In the genomic region with DNA sequence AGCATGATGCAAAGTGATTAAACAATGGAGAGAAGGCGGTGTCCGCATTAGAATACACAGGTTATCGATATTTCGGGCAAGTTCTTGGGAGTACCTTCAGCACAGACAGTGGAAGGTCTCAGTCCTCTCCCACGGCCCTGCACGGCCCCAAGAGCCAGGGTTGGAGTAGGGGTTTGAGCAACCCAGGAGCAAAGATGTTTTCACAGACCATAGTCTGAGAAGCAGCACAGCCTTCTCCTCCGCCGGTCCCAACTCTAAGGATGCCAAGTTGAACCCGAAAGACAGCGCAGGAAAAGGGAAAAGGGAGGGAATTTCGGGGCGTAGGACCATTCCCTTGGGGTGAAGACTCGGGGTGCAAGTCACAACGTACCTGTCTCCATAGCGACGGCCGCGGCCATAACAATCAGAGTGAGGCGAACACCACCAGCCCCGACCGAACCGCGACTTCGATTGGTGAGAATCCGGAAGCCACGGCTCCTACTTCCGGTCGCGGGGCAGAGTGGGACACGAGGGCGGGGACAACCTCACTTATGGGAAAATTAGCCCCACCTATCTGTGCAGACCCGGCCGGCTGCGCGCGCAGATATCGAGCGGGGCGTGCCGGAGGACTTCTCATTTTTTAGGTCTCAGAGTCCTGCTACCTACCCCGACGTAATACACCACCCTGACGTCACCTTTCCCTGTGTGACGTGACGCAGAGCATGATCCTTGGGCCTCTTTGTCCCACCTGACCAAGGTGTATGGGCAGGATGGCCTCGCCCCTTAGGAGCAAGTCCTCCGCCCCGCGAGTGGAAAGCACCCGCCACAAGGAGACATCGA, we compare ENCODE assay signal across 8 mouse cellular contexts. TPM values are rescaled to one million over a fixed set of nuclear protein-coding genes. Genes with fewer than 3 reads are reported as not detected.
DNase-seq lines count a peak whose midpoint lies in the region; TF ChIP-seq lines count a peak whose summit lies in the region.

No protein-coding gene starts in this region.

- no peaks in the 10 kb centered on the region for H3K27me3 ChIP-seq in megakaryocyte, embryonic 14.5 days (replicated peaks)

- peak overlapping the region; percentile 83 for H3K4me3 ChIP-seq in gastrocnemius, adult 2 months
- H3K4me3 ChIP-seq in megakaryocyte, embryonic 14.5 days (replicated peaks), result peak overlapping the region; percentile 97

- H3K36me3 ChIP-seq in megakaryocyte, embryonic 14.5 days (replicated peaks; ENCODE audit: low read length), result peaks cover 32% of the 10 kb centered on the region

- intact Hi-C loops in gastrocnemius, adult 2 months (cut with DNase I), result no loop called here

- DNase-seq in WW6 (ENCODE audit: low read depth, low spot score), result peak; percentile 97
- peak; percentile 82 to 94 for DNase-seq in cerebellum, postnatal 4 days (ENCODE audit: low spot score in 2 of 2)
- peak; percentile 95 for DNase-seq in gastrocnemius, adult 2 months
- DNase-seq in hindlimb bud, embryonic 11.5 days (ENCODE audit: extremely low spot score, low read depth, low spot score), result peak; percentile 92
- DNase-seq in left cerebral cortex, adult 8-10 months (ENCODE audit: low spot score in 2 of 2), result peak; percentile 79 to 93
- DNase-seq in right cerebral cortex, postnatal 10 days (ENCODE audit: low spot score in 2 of 2), result peak; percentile 98
- peak; percentile 85 for DNase-seq in urinary bladder, postnatal 25 days (ENCODE audit: low spot score)

- no peak; the same call in 1 of the 2 replicates for TF ChIP-seq CTCF in gastrocnemius, adult 2 months (IDR thresholded peaks at IDR 0.05)

- H3K4me1 ChIP-seq in megakaryocyte, embryonic 14.5 days, result peaks cover 30% of the 10 kb centered on the region

- peak overlapping the region; percentile 97 for H3K27ac ChIP-seq in gastrocnemius, adult 2 months

- H3K9me3 ChIP-seq in megakaryocyte, embryonic 14.5 days, result no peaks in the 10 kb centered on the region

RNA-seq across cellular contexts. Expression of a gene that starts 0.6 kb away (rescaled TPM):
- total RNA-seq in gastrocnemius, adult 2 months (2021), result 1 to 10 TPM; 7.2 to 8.2 TPM
- 10 to 100 TPM; 14.4 to 17.8 (median 15.2) TPM for total RNA-seq in left cerebral cortex, adult 8-10 months (2022)
- polyA plus RNA-seq in megakaryocyte, embryonic 14.5 days (2012; ENCODE audit: insufficient read depth, low replicate concordance), result 1.5 TPM in 1 of 2 replicates, not detected in the other

RNA-seq across cellular contexts. Expression of a gene that starts 7.5 kb away (rescaled TPM):
- total RNA-seq in gastrocnemius, adult 2 months (2021), result 10 to 100 TPM; 29.2 to 30.4 TPM
- 10 to 100 TPM; 24.9 to 37.3 (median 30.2) TPM for total RNA-seq in left cerebral cortex, adult 8-10 months (2022)
- polyA plus RNA-seq in megakaryocyte, embryonic 14.5 days (2012; ENCODE audit: insufficient read depth, low replicate concordance), result 8.2 and 31.1 TPM in 2 replicates

RNA-seq across cellular contexts. Expression of a gene that starts 7.5 kb away (rescaled TPM):
- total RNA-seq in gastrocnemius, adult 2 months (2021), result 1 to 10 TPM; 2.0 to 2.6 TPM
- 10 to 100 TPM; 23.7 to 35.2 (median 28.0) TPM for total RNA-seq in left cerebral cortex, adult 8-10 months (2022)
- 0.47 and 1.2 TPM in 2 replicates for polyA plus RNA-seq in megakaryocyte, embryonic 14.5 days (2012; ENCODE audit: insufficient read depth, low replicate concordance)

RNA-seq across cellular contexts. Expression of a gene that starts 8.2 kb away (rescaled TPM):
- under 1 TPM; 0.20 to 0.25 TPM for total RNA-seq in gastrocnemius, adult 2 months (2021)
- total RNA-seq in left cerebral cortex, adult 8-10 months (2022), result 10 to 100 TPM in 2 of 4 experiments, 1 to 10 TPM in 2; 8.3 to 12.7 (median 10.1) TPM
- not detected in 2 replicates for polyA plus RNA-seq in megakaryocyte, embryonic 14.5 days (2012; ENCODE audit: insufficient read depth, low replicate concordance)

RNA-seq across cellular contexts. Expression of a gene that starts 52.2 kb away (rescaled TPM):
- not detected for total RNA-seq in gastrocnemius, adult 2 months (2021)
- 10 to 100 TPM; 15.6 to 18.8 (median 17.2) TPM for total RNA-seq in left cerebral cortex, adult 8-10 months (2022)
- 0.50 TPM in 1 of 2 replicates, not detected in the other for polyA plus RNA-seq in megakaryocyte, embryonic 14.5 days (2012; ENCODE audit: insufficient read depth, low replicate concordance)

Comparison
In these comparisons a context has a peak if more than half of its experiments do, and no peak if none do; other contexts are left out.
1. Peak in every context shown above with its lines: DNase-seq, H3K4me3 ChIP-seq and H3K27ac ChIP-seq.
2. RNA of a gene that starts 7.5 kb away (total RNA-seq): 23.7 to 35.2 TPM in left cerebral cortex, adult 8-10 months; 2.0 to 2.6 TPM in gastrocnemius, adult 2 months; every median in the first group is over 4 times any median in the second.